Mouse (Mus musculus) cerebellum, adult (tissue): Measurements from ENCODE around the gene Tgfbr3.
A peak's percentile ranks its signal among the peaks of the same experiment; 100 is the strongest.

Experiments
- ATAC-seq: cut with Nextera tagmentation; 2 replicates; pipeline ENCODE4 v1.9.2; 2017; ENCODE audit warnings: mild to moderate bottlenecking, moderate library complexity, mixed read lengths; ENCODE audit not compliant: insufficient number of reproducible peaks, low FRiP score, low TSS enrichment

Gene Tgfbr3

DNA sequence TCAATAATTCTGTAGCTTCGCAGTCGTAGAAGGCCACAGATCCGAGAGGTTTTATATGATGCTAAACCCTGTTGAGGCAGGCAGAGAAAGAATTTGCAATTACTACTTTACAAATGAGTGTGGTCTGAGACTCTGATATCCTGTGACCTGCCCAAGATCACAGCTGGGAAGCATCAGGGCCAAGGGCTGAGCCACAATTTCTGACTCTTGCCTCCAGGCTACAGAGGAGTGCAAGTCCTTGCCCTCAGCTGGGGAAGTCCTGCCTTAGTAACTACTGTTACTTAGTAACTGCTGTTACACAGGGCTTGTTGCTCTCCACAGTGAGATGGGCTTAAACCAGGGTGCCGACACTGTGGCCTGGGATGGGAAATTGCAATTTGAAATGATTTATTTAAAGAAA is 166.8 kb downstream of the Tgfbr3 start:
- ATAC-seq: no peak

DNA sequence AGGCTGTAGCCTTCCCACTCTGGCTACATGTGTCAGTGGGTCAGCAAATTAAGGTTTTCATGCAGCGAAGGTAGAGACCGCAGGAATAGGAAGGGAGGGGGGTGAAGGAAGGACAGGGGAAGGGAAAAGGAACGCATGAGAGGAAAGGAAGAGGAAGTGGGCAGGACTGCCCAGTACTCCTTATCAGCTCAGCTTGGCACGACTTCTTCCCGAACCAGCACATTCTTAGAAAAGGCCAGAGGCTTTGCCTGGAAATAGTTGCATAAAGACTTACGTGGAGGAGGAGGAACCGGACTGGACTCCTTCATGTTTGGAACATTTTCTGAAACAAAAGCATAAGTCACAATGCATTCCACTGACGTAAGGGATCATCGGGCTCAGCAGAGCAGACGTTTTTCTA is 168.3 kb downstream of the Tgfbr3 start:
- ATAC-seq: no peak

DNA sequence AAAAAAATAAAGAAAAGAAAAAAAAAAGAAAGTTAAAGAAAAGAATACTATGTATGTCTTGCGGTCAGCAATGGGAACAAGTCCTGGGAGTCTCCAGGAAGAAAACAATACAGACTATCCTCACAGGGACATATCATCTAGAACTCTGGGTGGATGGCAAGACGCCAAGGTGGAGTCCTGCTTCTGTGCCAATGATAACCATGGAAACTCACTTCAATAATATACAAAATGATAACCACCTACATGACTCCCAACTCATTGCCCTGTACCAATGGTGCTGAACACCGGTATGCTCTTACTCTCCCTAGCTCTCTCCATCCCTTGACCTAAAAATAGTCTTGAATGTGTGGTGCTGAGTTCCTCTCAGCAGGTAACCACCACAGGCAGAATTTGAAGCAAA is 168.8 kb downstream of the Tgfbr3 start:
- no peak for ATAC-seq

DNA sequence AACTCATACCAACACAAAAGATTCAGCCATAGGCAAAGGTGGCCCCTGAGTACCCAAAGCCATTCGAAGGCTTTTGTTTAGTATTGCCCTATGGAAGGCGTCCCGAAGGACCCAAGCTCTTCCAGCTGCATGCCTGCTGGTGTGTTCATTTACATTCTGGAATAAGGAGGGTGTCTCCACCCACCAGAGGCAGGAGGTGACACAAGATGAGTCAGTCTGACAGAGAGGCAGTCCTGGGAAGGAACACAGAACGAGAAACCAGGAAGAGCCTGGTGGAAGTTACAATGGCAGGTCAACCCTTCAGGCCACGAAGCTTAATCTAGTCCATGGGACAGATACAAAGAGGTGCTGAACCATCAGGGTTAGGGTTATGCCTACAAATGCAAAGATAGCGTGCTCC is 169.5 kb downstream of the Tgfbr3 start:
- no peak for ATAC-seq

GRCm38 (mm10) chr5:107116821-107117220 is 172.6 kb downstream of the Tgfbr3 start:
- ATAC-seq: no peak

DNA sequence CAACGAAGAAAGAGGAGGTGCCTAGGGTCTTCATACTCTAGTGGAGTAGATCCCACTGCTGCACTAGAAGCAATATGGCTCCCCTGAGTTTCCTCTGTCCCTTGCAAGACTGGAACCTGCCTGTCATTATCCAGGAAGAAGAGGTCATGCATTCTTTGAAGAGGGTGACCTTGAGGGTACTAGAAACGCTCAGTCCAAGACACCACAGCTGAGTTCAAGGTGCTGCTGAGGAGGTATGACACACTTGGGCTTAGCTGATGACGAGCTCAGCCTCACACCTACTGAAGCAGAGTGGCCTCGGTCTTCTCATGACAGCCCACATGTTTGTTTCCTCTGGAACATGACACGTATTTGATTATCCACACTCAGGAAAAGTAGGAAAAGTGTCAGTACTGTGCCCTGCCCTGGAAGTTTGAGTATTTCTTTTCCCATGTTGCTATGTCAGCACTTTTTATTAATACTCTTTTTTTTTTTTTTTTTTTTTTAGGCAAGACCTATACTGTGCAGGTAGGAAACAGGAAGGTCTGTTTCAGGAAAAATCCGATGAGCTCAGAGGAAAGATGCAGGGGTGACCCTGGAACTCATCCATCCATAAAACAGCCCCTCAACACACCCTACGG is 176.7 kb downstream of the Tgfbr3 start:
- ATAC-seq: no peak

DNA sequence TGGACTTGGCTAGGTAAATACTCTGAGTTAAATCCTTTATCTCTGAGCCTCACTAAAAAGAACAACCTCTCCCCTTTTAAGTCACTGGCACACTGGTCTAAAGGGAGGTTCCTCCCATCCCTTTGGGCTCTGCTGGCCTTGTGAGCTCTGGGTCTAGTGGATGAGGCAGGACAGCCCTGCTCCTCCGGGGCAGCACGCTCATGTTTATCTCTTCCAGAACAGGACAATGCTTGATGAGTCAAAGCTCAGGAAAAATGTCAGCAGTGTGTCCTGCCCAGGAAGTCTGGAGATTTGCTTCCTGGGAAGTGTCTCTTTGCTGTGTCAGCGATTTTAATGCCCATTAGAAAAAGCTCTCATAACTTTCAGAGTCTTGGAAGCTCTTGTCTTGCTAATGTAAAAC is 177.6 kb downstream of the Tgfbr3 start:
- no peak for ATAC-seq

DNA sequence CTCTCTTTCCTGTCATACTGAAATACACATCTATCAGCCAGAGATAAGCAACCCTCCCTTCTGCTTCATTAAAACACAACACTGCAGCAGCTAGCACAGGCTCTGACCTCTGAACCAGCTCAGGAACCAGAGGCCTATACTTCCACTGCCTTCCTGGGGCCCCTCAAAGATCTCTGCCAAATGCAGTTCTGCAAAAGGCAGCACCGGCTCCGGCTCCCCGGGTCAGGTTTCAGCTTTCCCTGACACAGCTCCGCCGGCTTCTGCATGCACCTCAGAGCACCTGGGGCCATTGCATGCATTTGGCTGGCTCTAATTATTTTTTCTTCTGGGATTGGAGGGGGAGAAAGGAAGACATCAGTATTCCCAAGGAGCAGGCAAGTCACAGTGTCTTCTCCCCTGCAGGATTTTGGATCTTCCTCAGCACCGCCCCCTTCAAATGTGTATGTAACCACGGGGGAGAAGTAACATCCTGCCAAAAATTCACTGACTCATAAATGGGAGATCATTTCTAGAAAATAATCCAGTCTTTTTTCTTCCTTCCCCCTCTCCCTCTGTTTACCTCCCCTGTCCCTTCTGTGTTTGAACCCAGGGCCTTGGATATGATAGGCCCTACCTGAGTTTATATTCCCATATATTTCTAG is 178.4 kb downstream of the Tgfbr3 start:
- no peak; the same call in 1 of the 2 replicates for ATAC-seq

DNA sequence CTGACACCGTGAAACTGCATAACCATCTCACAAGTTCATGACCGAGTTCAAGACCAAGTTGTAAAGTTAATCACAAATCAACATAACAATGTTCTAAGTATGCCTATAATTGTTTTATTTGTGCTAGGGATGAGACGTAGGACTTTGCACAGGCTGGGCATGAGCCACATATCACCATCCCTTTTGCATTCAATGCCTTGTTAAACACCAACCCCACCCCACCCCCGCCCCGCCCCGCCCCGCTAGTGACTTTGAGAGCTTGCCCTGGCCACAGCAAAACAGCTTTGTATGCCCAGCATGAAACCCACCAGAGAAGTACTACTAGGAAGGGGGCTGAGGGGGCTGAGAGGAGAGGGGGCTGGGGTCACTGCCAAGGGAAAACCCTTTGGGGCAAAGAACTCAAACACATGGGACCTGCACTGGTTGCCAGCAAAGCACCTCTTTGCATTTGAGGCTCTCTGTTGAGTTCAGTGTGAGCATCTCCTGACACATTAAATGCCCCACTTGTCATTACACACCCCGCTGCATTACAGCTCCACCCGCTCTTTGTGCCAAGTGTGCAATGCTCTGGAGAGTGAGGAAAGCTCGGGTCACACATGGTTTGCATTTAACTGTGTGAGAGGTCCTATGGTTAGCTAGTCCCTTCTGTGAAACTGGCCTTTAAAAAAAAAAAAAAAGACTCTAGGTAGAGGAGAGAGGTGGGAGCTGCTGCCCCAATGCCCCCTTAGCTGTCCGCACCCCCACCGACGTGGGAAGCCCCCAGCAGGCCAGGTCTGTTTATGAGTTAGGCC is 179.1 kb downstream of the Tgfbr3 start:
- no peak for ATAC-seq

DNA sequence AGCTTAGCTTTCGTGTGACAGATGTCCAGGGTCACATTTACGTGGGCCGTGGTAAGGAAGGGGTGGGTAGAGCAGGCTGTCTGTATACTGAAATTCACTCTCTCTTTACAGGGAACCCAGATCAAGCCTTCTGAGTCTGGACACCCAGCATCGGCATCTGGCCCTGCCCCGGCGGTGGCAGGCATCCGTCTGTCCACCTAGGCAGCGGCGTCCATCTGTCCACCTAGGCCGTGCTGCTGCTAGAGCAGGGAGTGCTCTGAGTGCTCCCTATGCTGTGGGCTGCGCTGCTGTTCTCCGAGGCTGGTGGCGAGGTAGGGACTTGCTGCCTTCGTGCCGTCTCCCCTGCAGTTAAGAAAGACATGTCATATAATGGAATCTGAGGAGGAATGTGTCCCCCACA is 180.0 kb downstream of the Tgfbr3 start:
- ATAC-seq: no peak

GRCm38 (mm10) chr5:107106793-107107192 is 182.6 kb downstream of the Tgfbr3 start:
- no peak for ATAC-seq

DNA sequence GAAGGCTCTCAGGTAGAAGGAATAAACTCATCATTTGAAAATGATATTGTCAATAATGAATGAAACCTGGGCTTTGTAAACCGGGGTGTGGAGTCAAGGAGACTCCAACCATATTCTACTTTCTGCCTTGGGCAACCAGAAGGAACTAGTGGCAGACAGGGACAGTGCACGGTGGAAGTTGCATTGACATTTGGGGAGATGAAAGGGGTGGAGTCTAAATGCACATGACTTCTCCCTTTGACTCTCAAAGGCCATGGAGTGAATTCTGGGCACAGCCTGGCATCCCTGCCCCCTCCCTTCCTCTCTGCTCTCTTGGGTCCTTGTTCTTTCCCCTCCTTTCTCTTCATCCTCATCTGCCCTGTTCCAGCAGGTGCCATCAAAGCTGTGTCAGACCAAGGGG is 183.3 kb downstream of the Tgfbr3 start:
- no peak for ATAC-seq

GRCm38 (mm10) chr5:107103591-107103990 is 185.8 kb downstream of the Tgfbr3 start:
- no peak for ATAC-seq

DNA sequence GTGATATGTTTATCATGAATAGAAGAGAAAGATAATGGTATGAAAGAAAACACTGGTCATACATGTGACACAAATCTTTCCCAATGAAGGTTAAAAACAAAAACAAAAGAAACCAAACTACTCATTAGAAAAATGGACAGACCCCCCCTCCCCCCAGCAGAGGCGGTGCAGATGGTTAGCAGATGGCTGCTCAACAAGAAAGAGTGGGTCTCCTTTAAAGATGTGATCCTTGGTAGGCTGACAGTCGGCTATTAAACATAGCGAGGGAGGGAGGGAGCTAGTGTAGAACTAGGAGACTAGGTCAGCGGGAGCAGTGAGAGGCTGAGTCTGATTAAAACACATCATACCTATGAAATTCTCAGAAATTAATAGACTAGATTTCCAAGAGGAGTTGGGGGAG is 186.5 kb downstream of the Tgfbr3 start:
- ATAC-seq: no peak

GRCm38 (mm10) chr5:107101684-107102083 is 187.7 kb downstream of the Tgfbr3 start:
- ATAC-seq: no peak

DNA sequence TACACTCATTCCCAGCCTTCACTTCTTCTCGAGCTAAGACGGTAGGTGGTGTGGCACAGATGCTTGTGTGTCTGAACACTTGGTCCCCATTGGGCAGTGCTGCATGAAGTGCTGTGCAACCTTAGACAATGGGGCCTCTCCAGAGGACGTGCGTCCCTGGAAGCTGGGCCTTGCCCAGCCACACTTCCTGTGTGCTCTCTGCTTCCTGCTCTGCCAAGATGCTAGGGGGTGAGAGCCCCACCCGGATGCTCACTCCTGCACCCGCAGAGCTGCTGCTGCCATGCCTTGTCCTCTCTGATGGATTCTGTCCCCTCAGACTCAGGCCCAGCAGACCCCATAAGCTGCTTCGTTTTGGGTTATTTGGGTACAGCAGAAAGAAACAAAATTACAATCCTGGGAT is 188.3 kb downstream of the Tgfbr3 start:
- ATAC-seq: no peak

- ATAC-seq: peak; percentile 65; the same call in 1 of the 2 replicates
Measured at GRCm38 (mm10) chr5:107099634-107100033, 189.8 kb downstream of the Tgfbr3 start.

DNA sequence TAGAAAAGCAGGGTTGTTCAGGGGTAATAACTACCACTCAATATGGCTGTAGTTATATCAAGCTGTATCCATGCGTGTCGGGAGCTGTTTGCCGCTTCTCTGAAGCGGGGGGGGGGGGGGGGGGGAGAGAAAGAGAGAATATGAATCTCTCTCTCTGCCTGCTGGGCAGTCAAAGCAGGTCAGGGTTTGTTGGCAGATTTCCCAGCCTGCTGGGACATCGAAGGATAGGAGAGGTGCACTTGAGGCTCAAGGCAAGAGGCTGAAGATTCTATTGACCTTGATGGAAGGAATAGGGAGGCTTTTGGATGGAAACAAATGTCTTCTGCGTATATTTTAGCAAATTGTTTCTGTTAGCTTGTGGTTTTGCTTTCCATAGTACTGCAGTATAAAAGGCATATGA is 190.4 kb downstream of the Tgfbr3 start:
- ATAC-seq: no peak

DNA sequence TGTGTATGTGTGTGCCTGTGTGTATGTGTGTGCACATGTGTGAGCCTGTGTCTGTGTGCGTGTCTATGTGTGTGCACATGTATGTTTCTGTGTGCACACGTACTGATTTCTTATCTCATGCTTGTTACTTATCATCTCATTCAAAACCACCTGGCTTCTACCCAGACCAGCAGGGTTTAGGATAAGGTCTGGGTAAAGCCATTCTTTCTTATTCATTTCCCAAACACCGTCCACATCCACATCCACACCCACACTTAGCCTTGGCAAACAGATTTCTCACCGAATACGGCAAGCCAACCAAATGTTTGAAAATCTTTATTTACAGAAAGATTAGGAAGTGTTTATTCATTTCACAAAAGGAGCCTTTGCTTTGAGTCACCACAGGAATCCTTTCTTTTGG is 191.4 kb downstream of the Tgfbr3 start:
- ATAC-seq: no peak

GRCm38 (mm10) chr5:107097314-107097713 is 192.1 kb downstream of the Tgfbr3 start:
- no peak for ATAC-seq

GRCm38 (mm10) chr5:107094233-107094632 is 195.2 kb downstream of the Tgfbr3 start:
- ATAC-seq: no peak

DNA sequence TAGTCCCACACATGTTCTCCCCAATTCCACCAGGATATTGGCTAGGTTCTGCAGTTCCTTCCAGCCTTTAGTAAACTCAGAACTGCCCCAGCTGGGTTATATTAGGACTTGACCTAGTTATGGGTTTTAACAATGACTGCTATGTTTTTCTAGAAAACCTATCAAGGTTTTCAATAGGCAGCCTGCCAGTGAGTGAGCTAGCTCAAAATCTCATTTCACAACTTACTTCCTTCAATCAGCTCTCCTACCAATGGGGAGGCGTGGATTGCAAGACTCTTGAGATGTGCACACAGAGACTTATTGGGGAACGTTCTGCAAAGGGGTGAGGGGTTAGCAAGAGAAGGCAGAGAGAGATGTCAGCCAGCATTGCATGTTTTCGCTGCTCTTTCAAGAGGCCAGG is 196.2 kb downstream of the Tgfbr3 start:
- no peak for ATAC-seq
